Mouse (Mus musculus) induced T-regulatory cell, adult 2 months (primary cell): ENCODE data around the gene Cdh6.

Experiments used
- DNase-seq: peaks from one replicate; pipeline ENCODE4 v3.0.0-alpha.2; 2012; ENCODE audit warnings: low read depth

Cdh6 gene

GRCm38 (mm10) chr15:13063633-13064032, 109.8 kb downstream of the Cdh6 start:
- no peak for DNase-seq

DNA sequence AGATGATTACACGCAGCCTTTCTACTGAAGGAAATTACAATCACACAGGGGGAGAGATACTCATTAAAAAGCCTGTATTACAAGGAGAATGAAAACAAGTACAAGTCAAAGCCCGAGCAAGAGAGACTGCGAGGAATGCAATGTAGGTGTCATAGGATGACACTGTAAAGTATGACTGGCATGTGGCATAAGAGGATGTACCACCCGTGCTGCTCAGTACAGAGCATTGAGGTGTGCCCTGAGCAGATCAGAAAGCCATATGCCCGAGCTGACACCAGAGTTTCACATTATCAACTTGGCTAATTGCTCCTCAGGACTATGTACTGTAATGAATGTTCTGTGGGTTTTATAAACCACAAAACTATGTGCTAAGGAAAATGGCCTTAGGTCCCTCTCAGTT, 115.7 kb downstream of the Cdh6 start:
- DNase-seq = no peak

- no peak for DNase-seq
Measured at GRCm38 (mm10) chr15:13057302-13057701, 116.2 kb downstream of the Cdh6 start.

DNA sequence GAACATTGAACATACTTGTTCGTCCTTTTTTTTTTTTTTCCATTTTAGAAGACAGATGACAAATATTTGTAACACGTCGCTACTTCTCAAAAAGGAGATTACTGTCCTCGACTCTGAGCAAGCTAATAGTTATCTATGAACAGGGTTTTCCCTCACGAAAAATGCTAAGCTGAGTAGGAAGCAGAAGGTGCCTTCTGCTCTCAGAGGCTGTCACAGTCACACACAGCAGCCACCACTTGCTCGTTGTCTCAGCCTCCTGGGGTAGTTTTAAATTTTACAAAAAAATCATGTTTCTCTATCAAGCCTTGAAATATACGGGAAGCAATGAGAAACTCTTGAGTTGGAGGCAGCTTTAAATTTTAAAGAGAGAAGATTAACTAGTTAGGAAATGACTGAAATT, 125.6 kb downstream of the Cdh6 start:
- no peak for DNase-seq

- DNase-seq = no peak
Measured at GRCm38 (mm10) chr15:13034436-13034835, 139.0 kb downstream of the Cdh6 start.

DNA sequence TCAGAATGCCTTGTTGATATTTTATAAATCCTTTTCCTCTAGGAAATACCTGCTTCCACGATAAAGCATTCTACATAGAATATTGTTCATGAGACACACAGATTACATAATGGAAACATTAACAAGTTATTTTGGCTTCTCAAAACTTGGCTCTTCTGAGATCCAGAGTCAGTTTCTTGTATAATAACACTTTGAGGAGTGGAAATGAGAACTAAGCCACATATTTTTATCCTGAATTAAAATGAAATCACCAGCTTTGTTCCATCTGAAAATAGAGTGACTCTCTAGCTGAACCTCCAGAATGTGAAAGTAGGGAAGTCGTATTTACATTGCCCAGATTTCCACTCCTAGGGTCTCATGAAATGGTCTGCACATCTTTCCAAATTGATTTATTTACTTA, 142.8 kb downstream of the Cdh6 start:
- no peak for DNase-seq

- peak; percentile 16 for DNase-seq
Measured at GRCm38 (mm10) chr15:13027513-13027912, 146.0 kb downstream of the Cdh6 start.

DNA sequence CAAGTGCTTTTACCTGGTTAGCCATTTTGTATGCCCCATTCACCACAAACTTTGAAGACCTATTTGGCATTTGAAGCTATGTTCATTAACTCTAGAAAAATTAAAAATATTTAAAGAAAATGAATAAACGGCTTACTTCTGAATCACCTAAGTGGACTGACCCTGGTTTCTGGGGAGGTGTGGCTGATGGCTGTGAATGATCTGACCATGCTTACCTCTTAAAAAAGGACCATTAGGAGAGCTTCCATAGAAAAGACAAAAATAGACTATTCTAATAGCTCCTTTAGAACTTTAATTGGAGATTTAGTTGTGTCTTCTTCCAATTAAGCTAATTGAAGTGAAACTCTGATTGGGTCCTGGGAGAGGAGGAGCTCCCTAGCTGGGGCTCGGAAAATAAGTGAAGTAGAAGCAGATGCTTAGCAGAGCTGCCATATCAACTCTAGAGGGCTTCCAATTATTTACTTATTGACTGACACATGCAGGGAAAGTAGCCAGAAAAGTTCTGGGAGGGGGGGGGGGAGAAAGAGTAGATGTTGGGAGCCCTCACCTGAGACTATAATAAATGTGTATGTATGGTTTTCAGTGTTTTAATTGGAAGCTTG, 156.6 kb downstream of the Cdh6 start:
- no peak for DNase-seq

DNA sequence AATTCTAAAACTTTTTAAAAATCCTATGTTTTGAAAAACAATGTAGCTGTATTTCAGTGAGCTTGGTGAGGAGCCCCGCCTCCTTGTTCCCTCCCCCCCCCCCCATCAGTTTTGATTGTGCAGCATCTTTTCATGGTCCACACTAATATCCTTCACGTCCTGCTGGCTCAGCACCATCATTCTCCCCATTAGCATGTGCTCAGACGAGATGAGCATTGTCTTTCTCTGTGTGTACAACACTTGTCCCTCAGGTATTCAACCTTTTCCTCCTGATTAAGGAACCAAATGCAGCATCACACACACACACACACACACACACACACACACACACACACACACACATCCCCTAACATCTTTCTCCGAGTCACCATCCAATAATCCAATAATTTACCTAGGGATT, 164.7 kb downstream of the Cdh6 start:
- DNase-seq = no peak

DNA sequence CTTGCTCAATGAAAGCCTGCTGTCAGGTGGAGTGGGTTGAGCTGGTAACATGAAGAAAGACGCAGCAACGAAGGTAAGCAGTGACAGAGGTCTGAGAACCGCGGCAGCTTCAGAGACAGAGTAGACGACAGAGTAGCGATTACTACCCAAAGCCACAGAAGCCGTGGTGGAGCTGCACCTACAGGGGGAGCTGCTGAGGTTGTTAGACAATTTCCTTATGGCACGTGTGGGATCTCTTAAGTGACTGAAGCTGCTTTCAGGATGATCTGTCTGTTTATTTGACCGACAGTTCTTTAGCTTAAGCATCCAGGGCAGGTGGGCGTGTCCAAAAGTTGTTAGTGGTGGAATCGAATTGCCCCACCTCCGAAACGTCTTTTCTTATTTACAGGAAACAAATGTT, 167.5 kb downstream of the Cdh6 start:
- no peak for DNase-seq

DNA sequence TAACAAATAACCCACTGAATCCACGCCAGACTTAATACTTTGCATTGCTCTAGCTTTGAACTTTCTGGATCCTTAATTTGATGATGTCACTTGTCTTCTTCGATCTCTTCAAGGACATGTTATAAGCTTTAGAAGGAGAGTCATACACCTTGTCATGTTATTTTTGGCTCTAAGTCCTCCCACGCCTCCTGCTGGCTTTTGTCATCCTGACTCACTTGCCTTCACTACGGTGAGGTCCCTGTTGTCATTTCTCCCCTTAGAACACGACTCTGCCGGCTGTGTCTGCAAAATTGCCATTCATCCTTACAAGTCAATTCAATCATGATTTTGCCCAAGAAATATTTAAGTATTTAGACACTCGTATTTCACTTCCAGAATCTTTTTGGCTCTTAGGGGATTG, 171.9 kb downstream of the Cdh6 start:
- peak; percentile 1 for DNase-seq

DNA sequence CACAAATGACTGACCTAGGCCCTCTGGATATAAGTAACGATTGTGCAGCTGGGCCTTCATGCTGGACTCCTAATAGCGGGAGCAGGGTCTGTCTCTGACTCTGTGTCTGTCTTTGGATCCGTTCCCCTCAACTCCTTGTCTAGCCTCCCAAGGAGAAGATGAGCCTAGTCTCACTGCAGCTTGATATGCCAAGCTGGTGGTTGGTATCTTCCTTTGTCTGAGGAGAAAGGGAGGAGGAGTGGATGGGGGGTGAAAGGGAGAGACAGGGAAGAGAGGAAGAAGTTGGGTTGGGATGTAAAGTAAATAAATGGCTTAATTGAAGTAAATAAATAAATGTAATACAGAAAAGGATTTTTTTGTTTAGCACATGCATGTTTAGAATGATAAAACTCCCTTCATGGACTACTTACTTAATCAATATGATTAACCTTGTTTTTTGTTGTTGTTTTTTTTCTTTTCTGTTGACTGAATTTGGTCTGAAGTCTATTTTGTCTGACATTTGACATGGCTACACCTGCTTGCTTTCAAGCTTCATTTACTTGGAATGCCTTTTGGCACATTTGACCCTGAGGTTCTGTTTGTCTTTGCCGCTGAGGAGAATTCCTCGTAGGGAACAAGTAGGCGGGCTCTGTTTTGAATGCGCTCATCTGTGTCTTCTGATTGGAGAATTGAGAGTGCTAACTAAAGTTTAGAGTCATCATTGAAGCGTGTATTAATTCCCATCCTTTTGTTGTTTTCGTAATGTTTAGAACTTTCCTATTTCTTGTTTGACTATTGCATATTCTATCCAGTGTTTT, 178.7 kb downstream of the Cdh6 start:
- DNase-seq = no peak
